Mouse (Mus musculus) inflammation-experienced regulatory T-cells, adult 6 months (primary cell): ENCODE measurements around the gene Ptges3. TPM values are rescaled to one million over a fixed set of nuclear protein-coding genes. Genes with fewer than 3 reads are reported as not detected.
"Not testable (repeated sequence)": the region's sequence is repeated elsewhere in the genome, so short reads cannot be mapped to it uniquely, and the experiment has no call there.

Source experiments
- ATAC-seq: one replicate; pipeline ENCODE4 v1.8.0; 2017
- polyA plus RNA-seq, 3 experiments: library from polyadenylated mRNA; unstranded; fragments of 100-300 nt; shearing (Covaris generic); gene quantifications; one replicate each; pipeline ENCODE4 v1.2.1; 2017

Ptges3 gene
- polyA plus RNA-seq, 3 experiments from 2014 or later, result 186 to 360 (median 347) TPM

GRCm38 (mm10) chr10:128059207-128059981, 640 bp downstream of the Ptges3 start:
- peak; percentile 68 for ATAC-seq

- no peak for ATAC-seq
These were observed 2.4 kb downstream of the Ptges3 start for GRCm38 (mm10) chr10:128061109-128061508.

DNA sequence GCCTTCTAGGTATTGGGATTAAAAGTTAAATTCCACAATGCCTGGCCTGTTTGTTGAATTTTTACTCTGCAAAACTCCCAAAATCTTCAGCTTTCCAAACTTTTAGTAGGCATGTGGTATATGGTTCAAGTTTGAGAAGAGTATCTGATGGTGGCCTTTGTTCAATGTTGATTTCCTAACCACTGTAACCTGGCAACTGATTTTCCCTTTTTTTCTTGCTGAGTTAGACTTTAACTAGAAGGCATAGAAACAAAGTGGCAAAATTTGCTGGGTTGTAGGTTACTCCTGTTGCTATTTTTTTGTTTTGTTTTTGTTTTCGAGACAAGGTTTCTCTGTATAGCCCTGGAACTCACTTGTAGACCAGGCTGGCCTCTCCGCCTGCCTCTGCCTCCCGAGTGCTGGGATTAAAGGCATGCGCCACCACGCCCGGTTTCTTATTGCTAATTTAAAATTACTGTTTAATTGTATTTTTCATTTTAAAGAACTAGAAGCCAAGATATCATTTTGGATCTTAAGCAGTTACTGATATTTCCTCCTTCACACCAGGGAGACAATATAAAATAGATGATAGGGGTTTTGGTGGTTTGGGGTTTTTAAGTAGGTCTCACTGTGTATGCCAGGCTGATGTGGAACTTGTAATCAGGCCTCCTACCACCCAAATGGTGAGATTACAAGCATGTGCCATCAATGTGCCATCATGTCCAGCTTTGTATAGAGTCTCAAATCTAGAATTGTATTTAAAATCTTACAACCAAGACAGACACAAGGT, 3.7 kb downstream of the Ptges3 start:
- ATAC-seq, result no peak

GRCm38 (mm10) chr10:128066072-128066471, 7.3 kb downstream of the Ptges3 start:
- no peak for ATAC-seq

GRCm38 (mm10) chr10:128069201-128069600, 10.4 kb downstream of the Ptges3 start:
- ATAC-seq, result no peak

GRCm38 (mm10) chr10:128070432-128070831, 11.7 kb downstream of the Ptges3 start:
- ATAC-seq, result not testable (repeated sequence)

DNA sequence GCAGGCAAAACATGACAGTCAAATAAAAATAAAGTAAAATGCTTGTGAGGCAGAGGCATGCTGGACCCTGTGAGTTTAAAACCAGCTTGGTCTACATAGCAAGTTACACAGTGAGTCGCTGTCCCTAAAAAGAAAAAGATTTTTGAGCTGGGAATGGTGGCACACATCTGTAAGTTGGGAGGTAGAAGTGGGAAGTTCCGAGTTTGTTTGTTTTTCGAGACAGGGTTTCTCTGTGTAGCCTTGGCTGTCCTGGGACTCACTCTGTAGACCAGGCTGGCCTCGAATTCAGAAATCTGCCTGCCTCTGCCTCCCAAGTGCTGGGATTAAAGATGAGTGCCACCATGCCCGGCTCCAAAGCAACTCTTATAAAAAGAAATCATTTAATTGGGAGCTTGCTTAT, 19.5 kb downstream of the Ptges3 start:
- not testable (repeated sequence) for ATAC-seq

DNA sequence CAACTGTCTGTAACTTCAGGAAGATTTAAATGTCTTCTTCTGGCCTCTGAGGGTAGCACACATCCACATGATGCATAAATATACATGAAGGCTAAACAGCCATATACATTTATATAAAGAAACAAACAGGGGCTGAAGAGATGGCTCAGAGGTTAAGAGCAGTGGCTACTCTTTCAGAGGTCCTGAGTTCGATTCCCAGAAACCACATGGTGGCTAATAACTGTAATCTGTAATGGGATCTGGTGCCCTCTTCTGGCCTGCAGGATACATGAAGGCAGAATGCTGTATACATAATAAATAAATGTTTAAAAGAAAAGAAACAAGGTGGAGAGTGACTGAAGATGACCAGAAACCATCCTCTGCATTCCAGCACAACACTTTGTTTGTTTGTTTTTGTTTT, 21.7 kb downstream of the Ptges3 start:
- no peak for ATAC-seq

DNA sequence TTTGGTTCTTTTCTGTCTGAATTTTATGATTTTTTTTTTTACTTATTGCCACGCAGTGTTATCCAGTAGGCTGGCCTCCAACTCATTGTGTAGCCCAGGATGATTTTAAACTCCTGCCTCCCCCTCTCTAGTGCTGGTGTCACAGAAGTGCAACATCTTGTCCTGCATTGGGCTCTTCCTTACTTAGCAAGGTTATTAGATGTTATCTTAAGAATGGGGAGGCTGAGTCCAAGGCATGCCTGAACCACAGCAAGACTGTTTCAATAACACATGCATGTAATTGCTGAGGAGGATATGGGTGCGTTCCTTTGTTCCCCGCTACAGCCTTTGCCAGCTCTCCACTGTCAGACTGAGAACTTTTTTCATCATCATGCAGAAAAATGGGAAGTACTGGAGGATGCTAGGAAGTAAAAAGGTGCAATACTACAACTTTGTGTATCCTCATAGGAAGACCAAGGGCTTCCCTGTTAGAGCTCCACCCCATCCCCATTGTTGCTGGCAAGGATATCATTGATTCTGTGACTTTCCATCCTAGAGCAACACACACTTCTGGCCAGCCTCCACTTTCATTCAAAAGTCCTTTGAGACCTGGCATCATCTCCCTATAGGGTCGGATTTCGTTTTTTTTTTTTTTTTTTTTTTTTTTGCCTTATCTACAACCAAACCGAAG, 23.2 kb downstream of the Ptges3 start:
- ATAC-seq, result no peak

- ATAC-seq, result no peak
These were observed 23.7 kb downstream of the Ptges3 start for GRCm38 (mm10) chr10:128082477-128082808.

DNA sequence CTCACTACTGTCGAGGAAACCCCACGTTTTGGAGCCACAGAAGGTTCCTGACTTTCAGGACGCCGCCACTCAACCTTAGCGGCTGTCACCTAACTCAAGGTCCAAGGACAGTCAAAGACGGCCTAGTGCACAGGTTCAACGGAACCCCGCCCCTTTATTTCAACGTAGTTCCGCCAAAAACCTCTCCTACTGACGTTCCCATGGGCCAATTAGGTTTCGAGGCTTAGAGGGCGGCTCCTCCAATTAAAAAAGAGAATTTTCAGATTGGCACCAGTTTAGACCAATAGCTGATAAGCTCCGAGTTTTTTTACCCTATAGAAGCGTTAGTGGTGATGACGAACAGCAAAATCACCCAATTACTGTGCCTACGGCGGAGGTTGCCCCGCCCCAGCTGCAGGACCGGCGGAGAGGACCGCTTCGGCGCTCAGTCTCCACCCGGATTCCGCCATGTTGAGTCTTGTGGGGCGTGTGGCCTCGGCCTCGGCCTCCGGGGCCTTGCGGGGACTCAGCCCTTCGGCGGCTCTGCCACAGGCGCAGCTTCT, 24.2 kb downstream of the Ptges3 start, which contains the start of gene Atp5b:
TSS of gene Atp5b (plus strand) at position 394 of the 542 bp plus-strand sequence.
- ATAC-seq, result peak; percentile 97

DNA sequence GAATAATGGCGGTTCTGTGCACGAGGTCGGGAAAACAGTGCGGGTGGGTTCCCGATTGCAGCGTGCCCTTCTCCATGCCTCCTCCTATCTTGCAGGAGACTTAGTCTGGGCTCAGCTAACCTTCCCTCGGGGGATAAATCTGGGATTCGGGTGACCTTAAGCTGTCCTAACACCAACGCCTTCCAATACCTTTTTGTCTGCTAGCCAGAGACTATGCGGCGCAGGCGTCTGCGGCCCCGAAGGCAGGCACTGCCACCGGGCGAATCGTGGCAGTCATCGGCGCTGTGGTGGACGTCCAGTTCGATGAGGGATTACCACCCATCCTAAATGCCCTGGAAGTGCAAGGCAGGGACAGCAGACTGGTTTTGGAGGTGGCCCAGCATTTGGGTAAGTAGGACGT, 24.9 kb downstream of the Ptges3 start:
- no peak for ATAC-seq

DNA sequence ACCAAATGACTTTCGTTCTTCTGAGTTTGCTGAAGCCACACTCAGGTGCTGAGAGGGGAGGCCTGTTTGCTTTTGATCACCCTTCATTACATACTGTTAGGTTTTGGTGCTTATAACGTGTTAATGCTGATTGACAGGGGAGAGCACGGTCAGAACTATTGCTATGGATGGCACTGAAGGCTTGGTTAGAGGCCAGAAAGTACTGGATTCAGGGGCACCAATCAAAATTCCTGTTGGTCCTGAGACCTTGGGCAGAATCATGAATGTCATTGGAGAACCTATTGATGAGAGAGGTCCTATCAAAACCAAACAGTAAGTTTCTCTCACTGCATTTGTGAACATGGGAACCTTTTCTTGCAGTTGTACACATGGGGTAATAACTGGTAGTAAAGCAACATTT, 25.4 kb downstream of the Ptges3 start:
- ATAC-seq, result no peak

DNA sequence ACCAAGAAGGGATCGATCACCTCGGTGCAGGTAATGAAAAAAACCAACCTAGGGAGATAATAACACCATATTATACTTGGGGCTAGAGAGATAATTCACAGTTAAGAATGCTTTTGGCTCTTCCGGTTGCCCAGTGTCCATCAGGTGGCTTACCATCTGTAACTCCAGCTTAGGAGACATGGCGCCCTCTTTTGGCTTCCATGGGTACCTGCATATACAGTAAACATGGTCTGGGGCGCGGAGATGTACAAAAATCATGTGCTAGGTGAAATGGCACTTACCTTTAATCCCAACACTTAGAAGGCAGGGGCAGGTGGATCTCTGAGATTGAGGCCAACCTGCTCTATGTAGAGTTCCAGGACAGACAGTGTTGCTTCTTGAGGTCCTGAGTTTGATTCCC, 27.6 kb downstream of the Ptges3 start:
- no peak for ATAC-seq

DNA sequence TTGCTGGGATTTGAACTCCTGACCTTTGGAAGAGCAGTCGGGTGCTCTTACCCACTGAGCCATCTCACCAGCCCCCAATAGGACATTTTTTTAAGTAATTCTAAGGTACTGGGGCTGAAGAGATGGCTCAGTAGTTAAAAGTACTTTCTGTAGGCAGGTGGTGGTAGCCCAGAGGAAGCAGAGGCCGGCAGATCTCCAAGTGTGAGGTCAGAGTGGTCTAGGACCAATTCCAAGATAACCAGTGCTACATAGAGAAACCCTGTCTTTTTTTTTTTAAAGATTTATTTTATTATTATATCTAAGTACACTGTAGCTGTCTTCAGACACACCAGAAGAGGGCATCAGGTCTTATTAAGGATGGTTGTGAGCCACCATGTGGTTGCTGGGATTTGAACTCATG, 28.5 kb downstream of the Ptges3 start:
- ATAC-seq, result not testable (repeated sequence)

DNA sequence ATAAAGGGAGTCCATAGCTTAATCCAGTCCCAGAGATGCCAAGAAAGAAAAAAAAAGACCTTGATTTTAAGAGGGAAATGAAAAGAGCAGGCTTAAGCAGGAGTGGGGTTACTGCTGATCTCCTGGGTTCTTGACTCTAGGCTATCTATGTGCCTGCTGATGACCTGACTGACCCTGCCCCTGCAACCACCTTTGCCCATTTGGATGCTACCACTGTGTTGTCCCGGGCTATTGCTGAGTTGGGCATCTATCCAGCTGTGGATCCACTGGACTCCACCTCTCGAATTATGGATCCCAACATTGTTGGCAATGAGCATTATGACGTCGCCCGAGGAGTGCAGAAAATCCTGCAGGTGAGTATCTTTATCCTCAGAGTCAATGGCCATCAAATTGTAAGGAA, 29.4 kb downstream of the Ptges3 start:
- no peak for ATAC-seq

DNA sequence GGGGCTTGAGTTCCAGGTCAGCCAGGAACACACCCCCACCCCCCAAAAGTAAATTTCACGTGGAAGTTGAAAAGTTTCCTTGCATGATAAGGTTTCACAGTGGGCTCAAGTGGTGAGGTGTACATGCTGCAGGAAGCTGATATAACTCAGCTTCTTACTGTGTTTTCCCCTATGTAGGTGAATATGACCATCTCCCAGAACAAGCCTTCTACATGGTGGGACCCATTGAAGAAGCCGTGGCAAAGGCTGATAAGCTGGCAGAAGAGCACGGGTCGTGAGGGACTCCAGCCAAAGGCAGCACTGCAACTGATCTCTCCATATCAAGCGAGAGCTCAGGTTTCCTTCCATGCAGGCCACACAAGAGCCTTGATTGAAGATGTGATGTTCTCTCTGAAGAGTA, 31.1 kb downstream of the Ptges3 start:
- ATAC-seq, result no peak

- ATAC-seq, result peak; percentile 67
These were observed 32.2 kb downstream of the Ptges3 start for GRCm38 (mm10) chr10:128090651-128091563.

- ATAC-seq, result peak; percentile 57
These were observed 33.1 kb downstream of the Ptges3 start, which contains the start of gene Baz2a for GRCm38 (mm10) chr10:128091564-128092505. TSS of gene Baz2a (plus strand) at chr10:128091577.
